Mouse (Mus musculus): Measurements from ENCODE around the gene Npas1.

The Npas1 gene

GRCm38 (mm10) chr7:16471549-16471948 is 6.0 kb downstream of the Npas1 start:
- in situ Hi-C loops (cut with MboI, MseI), result no loop called here

- in situ Hi-C loops (cut with MboI, MseI), result no loop called here
These were observed 9.4 kb downstream of the Npas1 start for GRCm38 (mm10) chr7:16468115-16468514.

- in situ Hi-C loops (cut with MboI, MseI), result no loop called here
These were observed 11.0 kb downstream of the Npas1 start for GRCm38 (mm10) chr7:16466565-16466964.

GRCm38 (mm10) chr7:16465568-16465967 is 12.0 kb downstream of the Npas1 start:
- in situ Hi-C loops (cut with MboI, MseI), result no loop called here

- in situ Hi-C loops (cut with MboI, MseI), result no loop called here
These were observed 12.4 kb downstream of the Npas1 start for GRCm38 (mm10) chr7:16465160-16465559.

- in situ Hi-C loops (cut with MboI, MseI), result no loop called here
These were observed 14.3 kb downstream of the Npas1 start for GRCm38 (mm10) chr7:16463214-16463613.

GRCm38 (mm10) chr7:16461705-16462104 is 15.8 kb downstream of the Npas1 start:
- in situ Hi-C loops (cut with MboI, MseI), result no loop called here

GRCm38 (mm10) chr7:16461151-16461550 is 16.4 kb downstream of the Npas1 start:
- in situ Hi-C loops (cut with MboI, MseI), result no loop called here

GRCm38 (mm10) chr7:16460566-16460965 is 17.0 kb downstream of the Npas1 start:
- in situ Hi-C loops (cut with MboI, MseI), result no loop called here

DNA sequence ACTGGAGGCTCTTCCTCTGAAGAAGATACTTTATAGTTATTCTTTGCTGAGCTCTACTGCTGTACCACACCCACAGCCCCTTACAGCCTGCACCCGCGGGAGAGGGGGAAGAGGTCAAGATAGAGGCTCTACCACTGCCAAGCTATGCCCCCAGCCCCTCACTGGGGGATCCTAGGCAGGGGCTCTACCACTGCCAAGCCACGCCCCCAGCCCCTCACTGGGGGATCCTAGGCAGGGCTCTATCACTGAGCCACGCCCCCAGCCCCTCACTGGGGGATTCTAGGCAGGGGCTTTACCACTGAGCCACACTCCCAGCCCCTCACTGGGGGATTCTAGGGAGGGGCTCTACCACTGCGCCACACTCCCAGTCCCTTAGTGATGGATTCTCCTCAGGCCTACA is 21.2 kb downstream of the Npas1 start:
- in situ Hi-C loops (cut with MboI, MseI), result no loop called here

DNA sequence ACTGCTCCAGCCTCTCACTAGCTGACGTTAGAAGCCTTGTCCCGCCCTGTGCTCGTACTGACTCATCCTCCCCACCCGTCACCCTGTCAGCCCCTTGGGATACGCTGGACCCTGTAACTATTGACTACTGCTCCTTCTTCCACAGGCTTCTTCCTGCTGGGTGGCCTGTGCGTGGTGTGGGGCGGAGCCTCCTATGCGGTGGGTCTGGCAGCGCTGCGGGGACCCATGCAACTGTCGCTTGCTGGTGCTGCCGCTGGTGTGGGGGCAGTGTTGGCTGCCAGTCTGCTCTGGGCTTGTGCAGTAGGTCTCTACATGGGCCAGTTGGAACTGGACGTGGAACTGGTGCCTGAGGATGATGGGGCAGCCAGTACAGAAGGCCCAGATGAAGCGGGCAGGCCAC is 22.5 kb downstream of the Npas1 start:
- in situ Hi-C loops (cut with MboI, MseI), result no loop called here

DNA sequence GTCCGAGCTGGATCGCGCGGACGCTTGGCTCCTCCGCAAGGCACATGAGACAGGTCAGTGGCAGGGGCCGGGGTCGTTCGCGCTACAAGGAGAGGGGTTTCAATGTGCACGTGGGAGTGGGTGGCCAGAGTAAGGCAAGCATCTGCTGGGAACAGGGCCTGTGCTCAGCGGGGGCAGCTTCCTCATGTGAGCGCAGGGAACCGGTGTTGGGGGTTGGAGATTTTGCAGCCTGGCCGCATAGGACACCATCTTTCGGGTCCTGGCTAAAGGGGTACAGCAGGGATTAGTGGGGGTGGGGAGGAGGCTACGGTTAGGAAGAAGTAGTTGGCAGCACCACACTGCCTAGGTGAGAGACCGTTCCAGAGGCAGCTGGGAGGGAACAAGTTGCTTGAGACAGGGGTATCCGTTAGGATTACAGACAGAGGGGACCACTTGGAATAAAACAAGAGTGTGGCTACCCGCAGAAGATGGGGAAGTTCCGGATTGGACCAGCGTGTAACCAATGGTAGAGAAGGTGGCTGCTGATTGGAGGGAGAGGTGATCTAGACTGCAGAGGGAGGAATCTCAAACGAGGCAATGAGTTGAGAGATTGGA is 24.3 kb downstream of the Npas1 start:
- in situ Hi-C loops (cut with MboI, MseI), result no loop called here

- in situ Hi-C loops (cut with MboI, MseI), result no loop called here
These were observed 24.9 kb downstream of the Npas1 start, which contains the start of gene Tmem160 for GRCm38 (mm10) chr7:16452587-16453073. Tmem160 (plus strand) TSS chr7:16452779.

- in situ Hi-C loops (cut with MboI, MseI), result no loop called here
These were observed 25.9 kb downstream of the Npas1 start for GRCm38 (mm10) chr7:16451656-16452055.

DNA sequence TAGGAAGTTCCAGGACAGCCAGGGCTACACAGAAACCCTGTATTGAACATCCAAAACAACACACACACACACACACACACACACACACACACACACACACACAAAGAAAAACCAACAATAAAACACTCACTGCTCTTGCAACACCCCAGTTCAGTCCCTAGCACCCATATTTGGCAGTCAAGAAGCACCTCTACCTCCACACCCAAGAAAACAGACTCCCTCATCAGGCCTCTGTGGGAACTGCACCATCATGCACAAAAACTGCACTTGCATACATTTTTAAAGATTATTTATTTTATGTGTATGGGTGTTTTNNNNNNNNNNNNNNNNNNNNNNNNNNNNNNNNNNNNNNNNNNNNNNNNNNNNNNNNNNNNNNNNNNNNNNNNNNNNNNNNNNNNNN is 36.3 kb downstream of the Npas1 start:
- in situ Hi-C loops (cut with MboI, MseI), result no loop called here

- in situ Hi-C loops (cut with MboI, MseI), result no loop called here
These were observed 42.4 kb downstream of the Npas1 start for GRCm38 (mm10) chr7:16435088-16435487.

DNA sequence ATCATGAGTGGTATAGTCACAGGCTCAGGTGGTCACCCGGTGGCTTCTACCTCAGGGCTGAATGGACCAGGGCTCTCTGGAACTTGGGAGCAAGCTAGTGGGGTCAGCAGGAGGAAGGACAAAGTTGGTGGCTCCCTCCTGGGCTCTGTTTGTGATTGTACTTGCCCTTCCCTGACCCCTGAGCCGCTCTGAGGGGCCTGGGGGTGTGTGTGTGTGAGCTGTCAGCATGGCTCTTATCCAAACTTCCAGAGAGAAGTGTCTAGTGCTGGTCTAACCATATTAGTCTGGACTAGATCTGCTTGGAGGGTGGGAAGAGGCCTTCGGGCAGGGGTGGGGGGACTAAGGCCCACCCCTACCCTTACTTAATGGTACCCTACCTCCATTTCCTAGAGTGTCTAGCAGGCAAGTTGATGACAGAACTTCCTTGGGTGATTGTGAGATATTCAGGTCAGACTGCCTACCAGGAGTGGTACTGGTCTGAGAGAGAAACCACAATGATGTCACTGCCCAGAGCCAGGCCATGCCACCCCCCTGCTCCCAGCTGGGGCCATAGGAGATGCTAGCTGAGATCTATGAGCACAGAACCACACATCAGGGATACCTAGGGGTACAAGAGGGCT is 44.1 kb downstream of the Npas1 start:
- in situ Hi-C loops (cut with MboI, MseI), result no loop called here

GRCm38 (mm10) chr7:16426129-16426729 is 51.3 kb downstream of the Npas1 start:
- in situ Hi-C loops (cut with MboI, MseI), result no loop called here

GRCm38 (mm10) chr7:16425721-16426120 is 51.8 kb downstream of the Npas1 start:
- in situ Hi-C loops (cut with MboI, MseI), result no loop called here

GRCm38 (mm10) chr7:16423731-16424130 is 53.8 kb downstream of the Npas1 start:
- in situ Hi-C loops (cut with MboI, MseI), result no loop called here

GRCm38 (mm10) chr7:16422222-16422856 is 55.2 kb downstream of the Npas1 start:
- in situ Hi-C loops (cut with MboI, MseI), result no loop called here

DNA sequence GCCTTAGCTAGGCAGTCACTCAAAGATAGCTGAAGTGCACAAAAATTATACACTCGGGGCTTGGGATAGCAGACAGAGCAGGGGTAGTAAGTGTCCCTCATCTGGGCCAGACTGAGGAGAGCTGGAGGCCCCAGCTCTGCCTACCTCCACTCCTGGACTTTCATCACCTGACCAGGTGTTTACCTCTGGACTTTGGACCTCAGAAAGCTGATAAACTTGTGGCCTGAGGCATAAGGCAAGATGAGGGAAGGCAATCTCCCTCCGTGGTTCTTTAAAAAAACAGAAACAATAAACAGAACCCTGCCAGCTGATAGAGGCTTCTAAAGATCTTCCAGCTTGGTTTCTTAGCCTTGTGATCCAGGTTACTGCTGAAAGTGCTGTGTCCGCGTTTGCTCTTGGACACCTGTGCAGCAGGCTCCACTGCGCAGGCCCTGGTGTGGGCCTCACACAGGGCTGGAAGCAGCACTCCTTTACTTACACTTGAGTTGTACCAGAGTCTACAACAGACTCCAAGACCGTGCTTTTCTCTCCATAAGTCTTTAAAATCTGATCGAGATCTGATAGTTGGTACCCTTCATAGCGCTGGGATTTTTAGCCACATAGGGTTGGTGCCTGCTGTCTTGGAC is 56.9 kb downstream of the Npas1 start:
- in situ Hi-C loops (cut with MboI, MseI), result no loop called here

All from T-helper 1 cell (primary cell).